Mouse (Mus musculus): ENCODE measurements at regions not wholly inside any gene's neighbourhood (a gene's known extent, or its start where the extent isn't known, plus 50 kb on each side); places are given as distances from the start of the nearest gene placed in this dataset.

- TF ChIP-seq CTCF (conservative IDR thresholded peaks at IDR 0.05; ENCODE audit: low read length): no peak
- no peak for TF ChIP-seq NANOG (IDR thresholded peaks at IDR 0.05; ENCODE audit: borderline replicate concordance, low read length)
Observed at GRCm38 (mm10) chr2:81734031-81734430, 319.0 kb upstream of the Zfp804a start.

Measured in E14TG2a.4 (cell line).